Mouse (Mus musculus) skeletal muscle tissue, adult 2 months (tissue): ENCODE data around the gene Samhd1.

ENCODE experiments used
- DNase-seq: peaks from one replicate; pipeline ENCODE4 v3.0.0-alpha.2; 2012; ENCODE audit warnings: low read depth, low spot score

The Samhd1 gene

GRCm38 (mm10) chr2:157136646-157137045 is 1.6 kb upstream of the Samhd1 start:
- DNase-seq, result peak; percentile 30

GRCm38 (mm10) chr2:157136176-157136575 is 1.1 kb upstream of the Samhd1 start:
- no peak for DNase-seq

- DNase-seq, result no peak
Measured at GRCm38 (mm10) chr2:157135529-157136120, 560 bp upstream of the Samhd1 start.

GRCm38 (mm10) chr2:157134479-157134931 is 560 bp downstream of the Samhd1 start:
- no peak for DNase-seq

- DNase-seq, result peak; percentile 30
Measured at GRCm38 (mm10) chr2:157133769-157134478, 1.1 kb downstream of the Samhd1 start.

GRCm38 (mm10) chr2:157132686-157133540 is 2.2 kb downstream of the Samhd1 start:
- DNase-seq, result peak; percentile 57

- DNase-seq, result no peak
Measured at GRCm38 (mm10) chr2:157132086-157132485, 3.0 kb downstream of the Samhd1 start.

GRCm38 (mm10) chr2:157130813-157131514 is 4.1 kb downstream of the Samhd1 start:
- peak; percentile 36 for DNase-seq

- DNase-seq, result no peak
Measured at GRCm38 (mm10) chr2:157129601-157130164, 5.4 kb downstream of the Samhd1 start.

- no peak for DNase-seq
Measured at GRCm38 (mm10) chr2:157129096-157129495, 6.0 kb downstream of the Samhd1 start.

GRCm38 (mm10) chr2:157128072-157128471 is 7.0 kb downstream of the Samhd1 start:
- no peak for DNase-seq

GRCm38 (mm10) chr2:157127370-157127769 is 7.7 kb downstream of the Samhd1 start:
- no peak for DNase-seq

- DNase-seq, result no peak
Measured at GRCm38 (mm10) chr2:157125246-157125645, 9.8 kb downstream of the Samhd1 start.

- no peak for DNase-seq
Measured at GRCm38 (mm10) chr2:157121766-157122165, 13.3 kb downstream of the Samhd1 start.

GRCm38 (mm10) chr2:157119075-157119474 is 16.0 kb downstream of the Samhd1 start:
- no peak for DNase-seq

GRCm38 (mm10) chr2:157118556-157118955 is 16.5 kb downstream of the Samhd1 start:
- no peak for DNase-seq

GRCm38 (mm10) chr2:157116964-157117363 is 18.1 kb downstream of the Samhd1 start:
- no peak for DNase-seq

- DNase-seq, result no peak
Measured at GRCm38 (mm10) chr2:157108236-157108635, 26.8 kb downstream of the Samhd1 start.

GRCm38 (mm10) chr2:157104454-157104853 is 30.6 kb downstream of the Samhd1 start:
- DNase-seq, result no peak

GRCm38 (mm10) chr2:157102256-157102655 is 32.8 kb downstream of the Samhd1 start:
- DNase-seq, result no peak

- no peak for DNase-seq
Measured at GRCm38 (mm10) chr2:157101650-157102049, 33.4 kb downstream of the Samhd1 start.

GRCm38 (mm10) chr2:157100319-157100605 is 34.8 kb downstream of the Samhd1 start:
- no peak for DNase-seq
